In the genomic region with DNA sequence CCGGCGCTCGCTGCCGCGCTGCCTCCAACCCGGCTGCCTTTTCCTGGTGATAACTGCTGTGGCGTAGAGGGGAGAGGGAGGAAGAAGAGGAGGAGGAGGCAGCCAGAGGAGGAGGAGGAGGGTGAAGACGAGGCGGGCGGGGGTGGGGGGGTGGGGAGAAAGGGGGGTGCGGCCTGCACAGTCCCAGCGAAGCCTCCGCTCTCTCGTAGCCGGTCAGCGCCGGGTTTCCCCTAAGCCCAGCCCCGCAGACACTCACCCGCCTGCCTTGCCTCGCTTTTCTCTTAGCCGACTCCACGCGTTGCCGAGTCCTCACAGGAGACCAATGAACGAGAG, we compare ENCODE assay signal across 8 mouse cellular contexts. TPM values are rescaled to one million over a fixed set of nuclear protein-coding genes. Genes with fewer than 3 reads are reported as not detected.
DNase-seq lines count a peak whose midpoint lies in the region; ATAC-seq and TF ChIP-seq lines count a peak whose summit lies in the region.

No protein-coding gene starts in this region.

- ATAC-seq in kidney, embryonic 14.5 days (ENCODE audit: low FRiP score, low TSS enrichment): peak; percentile 92
- peak; percentile 93 for ATAC-seq in intestine, embryonic 14.5 days (replicated peaks; ENCODE audit: low FRiP score, low TSS enrichment, low read depth)
- ATAC-seq in midbrain, embryonic 16.5 days: peak; percentile 92

- H3K9ac ChIP-seq in kidney, embryonic 14.5 days (ENCODE audit: low read depth, low read length): peak overlapping the region; percentile 83
- H3K9ac ChIP-seq in intestine, embryonic 14.5 days (ENCODE audit: low read length): peak overlapping the region; percentile 75
- H3K9ac ChIP-seq in midbrain, embryonic 16.5 days (ENCODE audit: low read depth, low read length): peak overlapping the region; percentile 86

- peak overlapping the region; percentile 82; the same call in 1 of the 2 replicates for H3K27ac ChIP-seq in kidney, embryonic 14.5 days (ENCODE audit: low read depth, low read length)
- peak overlapping the region; percentile 75 for H3K27ac ChIP-seq in cortical plate, adult 2 months (ENCODE audit: insufficient read depth, low read length)
- H3K27ac ChIP-seq in intestine, embryonic 14.5 days (ENCODE audit: low read depth): peak overlapping the region; percentile 94
- peak overlapping the region; percentile 93 for H3K27ac ChIP-seq in midbrain, embryonic 16.5 days (ENCODE audit: low read length)

- TF ChIP-seq CTCF in cortical plate, adult 2 months (IDR thresholded peaks at IDR 0.05; ENCODE audit: extremely low read depth, insufficient read depth, low read length): no peak

- H3K4me3 ChIP-seq in kidney, embryonic 14.5 days (ENCODE audit: low read length): peak overlapping the region; percentile 74
- H3K4me3 ChIP-seq in cortical plate, adult 2 months (ENCODE audit: insufficient read depth, low read length): peak overlapping the region; percentile 70
- H3K4me3 ChIP-seq in intestine, embryonic 14.5 days (ENCODE audit: low read depth, low read length): peak overlapping the region; percentile 81
- H3K4me3 ChIP-seq in midbrain, embryonic 16.5 days (ENCODE audit: low read depth, low read length): peak overlapping the region; percentile 81

- peaks cover 6% of the 10 kb centered on the region; the same call in 1 of the 2 replicates for H3K4me1 ChIP-seq in kidney, embryonic 14.5 days (ENCODE audit: control insufficient read depth, insufficient read depth, low read length)
- H3K4me1 ChIP-seq in cortical plate, adult 2 months (ENCODE audit: control insufficient read depth, insufficient read depth, low read length): peaks cover 3% of the 10 kb centered on the region; the same call in 1 of the 2 replicates
- H3K4me1 ChIP-seq in intestine, embryonic 14.5 days (replicated peaks; ENCODE audit: control insufficient read depth, insufficient read depth, low read length): peaks cover 14% of the 10 kb centered on the region
- H3K4me1 ChIP-seq in midbrain, embryonic 16.5 days (ENCODE audit: control insufficient read depth, insufficient read depth, low read length): peaks cover 24% of the 10 kb centered on the region

- H3K36me3 ChIP-seq in kidney, embryonic 14.5 days (ENCODE audit: control insufficient read depth, insufficient read depth, low read length): no peaks in the 10 kb centered on the region
- no peaks in the 10 kb centered on the region for H3K36me3 ChIP-seq in intestine, embryonic 14.5 days (ENCODE audit: control insufficient read depth, insufficient read depth, low read length)
- H3K36me3 ChIP-seq in midbrain, embryonic 16.5 days (ENCODE audit: control insufficient read depth, insufficient read depth, low read length): no peaks in the 10 kb centered on the region

- no peaks in the 10 kb centered on the region for H3K9me3 ChIP-seq in kidney, embryonic 14.5 days (ENCODE audit: control insufficient read depth, low read length)
- H3K9me3 ChIP-seq in intestine, embryonic 14.5 days (ENCODE audit: control insufficient read depth, low read length): no peaks in the 10 kb centered on the region
- H3K9me3 ChIP-seq in midbrain, embryonic 16.5 days (replicated peaks; ENCODE audit: control insufficient read depth, low read length, poor library complexity, severe bottlenecking): no peaks in the 10 kb centered on the region

- under 1% methylated on average over 23 of the region's 25 CpGs for WGBS in kidney, embryonic 14.5 days
- WGBS in intestine, embryonic 14.5 days: 0% methylated on average over 23 of the region's 25 CpGs
- 0% methylated on average over 23 of the region's 25 CpGs for WGBS in midbrain, embryonic 16.5 days

- no peak for TF ChIP-seq POLR2A in cortical plate, adult 2 months (IDR thresholded peaks at IDR 0.05; ENCODE audit: extremely low read depth, insufficient read depth, low read length)

- H3K4me2 ChIP-seq in kidney, embryonic 14.5 days (replicated peaks; ENCODE audit: low read depth, low read length): peak overlapping the region; percentile 89
- H3K4me2 ChIP-seq in intestine, embryonic 14.5 days (ENCODE audit: low read length): peak overlapping the region; percentile 86
- H3K4me2 ChIP-seq in midbrain, embryonic 16.5 days (ENCODE audit: low read length): peak overlapping the region; percentile 88

- no peak for DNase-seq in kidney, postnatal 4 days
- no peak for DNase-seq in intestine, embryonic 14.5 days (ENCODE audit: low spot score)
- no peak for DNase-seq in right cerebral cortex, adult 18-20 months
- no peak for DNase-seq in embryo, embryonic 11 days
- no peak for DNase-seq in right cerebral cortex, postnatal 36 days (ENCODE audit: low spot score in 2 of 2)

- no peaks in the 10 kb centered on the region for H3K27me3 ChIP-seq in kidney, embryonic 14.5 days (ENCODE audit: control insufficient read depth, insufficient read depth, low read length)
- no peaks in the 10 kb centered on the region for H3K27me3 ChIP-seq in intestine, embryonic 14.5 days (replicated peaks; ENCODE audit: control insufficient read depth, insufficient read depth, low read length)
- no peaks in the 10 kb centered on the region for H3K27me3 ChIP-seq in midbrain, embryonic 16.5 days (ENCODE audit: control insufficient read depth, insufficient read depth, low read depth, low read length)

RNA-seq across cellular contexts. Expression of a gene that starts 0.3 kb away (rescaled TPM):
- polyA plus RNA-seq in kidney, embryonic 14.5 days (2014; fragmentation: Nextera tagmentation; extraction: Ambion mirVana): 26.3 and 33.2 TPM in 2 replicates
- 22.9 and 24.2 TPM in 2 replicates for polyA plus RNA-seq in cortical plate, adult 2 months (2012; rRNA removed)
- polyA plus RNA-seq in intestine, embryonic 14.5 days (2014; fragmentation: Nextera tagmentation; extraction: Ambion mirVana): 28.7 and 30.5 TPM in 2 replicates
- polyA plus RNA-seq in midbrain, embryonic 16.5 days (2015; fragmentation: Nextera tagmentation; extraction: Ambion mirVana): 35.7 and 36.3 TPM in 2 replicates

RNA-seq across cellular contexts. Expression of a gene that starts 44.0 kb away (rescaled TPM):
- 30.5 and 53.7 TPM in 2 replicates for polyA plus RNA-seq in kidney, embryonic 14.5 days (2014; fragmentation: Nextera tagmentation; extraction: Ambion mirVana)
- polyA plus RNA-seq in cortical plate, adult 2 months (2012; rRNA removed): 20.8 and 21.5 TPM in 2 replicates
- polyA plus RNA-seq in intestine, embryonic 14.5 days (2014; fragmentation: Nextera tagmentation; extraction: Ambion mirVana): 48.8 and 50.9 TPM in 2 replicates
- polyA plus RNA-seq in midbrain, embryonic 16.5 days (2015; fragmentation: Nextera tagmentation; extraction: Ambion mirVana): 23.9 and 26.8 TPM in 2 replicates
